Mouse (Mus musculus) brain, embryonic 14.5 days (tissue): Measurements from ENCODE around the gene Casp8.
"Not testable (repeated sequence)": the region's sequence is repeated elsewhere in the genome, so short reads cannot be mapped to it uniquely, and the experiment has no call there.

Experiments
- CTCF ChIP-seq: fragments of 200-500 bp; IDR thresholded peaks from 2 replicates; pipeline ENCODE4 v1.5.1; 2012; ENCODE audit warnings: inconsistent platforms, mild to moderate bottlenecking, moderate library complexity, borderline replicate concordance; ENCODE audit not compliant: insufficient read depth, insufficient read length; ENCODE audit errors: extremely low read depth
- POLR2A ChIP-seq: fragments of 200-500 bp; IDR thresholded peaks from 2 replicates; pipeline ENCODE4 v1.6.1; 2012; ENCODE audit warnings: mild to moderate bottlenecking, inconsistent platforms, borderline replicate concordance; ENCODE audit not compliant: poor library complexity, insufficient read depth, insufficient read length, severe bottlenecking; ENCODE audit errors: extremely low read depth

GRCm38 (mm10) chr1:58800644-58801043 is 5.5 kb downstream of the Casp8 start:
- TF ChIP-seq POLR2A, CTCF: not testable (repeated sequence)
